ENCODE assay signal across 11 mouse cellular contexts in the genomic region with DNA sequence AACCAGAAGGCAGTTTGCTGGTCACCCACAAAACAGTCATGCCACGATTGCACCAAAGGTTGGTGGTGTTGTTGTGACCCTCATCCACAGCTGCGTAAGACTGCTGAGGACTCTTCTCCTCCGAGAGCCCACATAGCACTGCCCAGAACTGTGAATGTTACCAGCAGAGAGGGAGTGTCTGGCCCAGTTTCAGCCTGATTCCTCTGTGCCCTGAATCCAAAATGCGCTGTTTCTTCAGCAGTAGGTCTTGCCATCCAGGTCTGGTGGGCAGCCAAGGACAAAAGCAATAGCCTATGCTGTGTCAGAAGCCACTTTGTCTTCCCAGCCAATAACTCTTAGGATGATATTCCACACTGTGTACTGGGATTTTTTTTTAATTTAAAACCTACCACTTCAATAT.
DNase-seq lines count a peak whose midpoint lies in the region; ATAC-seq lines count a peak whose summit lies in the region.
"Had no signal": no experiment of that assay in that cellular context is flagged by ENCODE, and none has a peak within 500 bp of the region (broad histone marks: within the 10 kb centered on the region; RNA-seq: fewer than 3 reads in every experiment).

No protein-coding gene starts in this region.

- peak; percentile 9 to 18 for DNase-seq in cerebellum, adult 18-20 months
- DNase-seq in layer of hippocampus, adult 8-10 months (ENCODE audit: low spot score in 2 of 2): peak; percentile 35 to 42
- DNase-seq in layer of hippocampus, adult 9-10 months (ENCODE audit: low spot score): no peak
- DNase-seq in cerebellum, postnatal 10 days: peak; percentile 32 to 55
- DNase-seq in left cerebral cortex, postnatal 14 days (ENCODE audit: low spot score in 2 of 2): peak; percentile 22 to 49
- DNase-seq in embryo, embryonic 11 days: no peak
- DNase-seq: gastrocnemius, postnatal 14 days; kidney, postnatal 14 days had no signal

- intact Hi-C loops in left cerebral cortex, postnatal 14 days (cut with DNase I): no loop called here

- ATAC-seq in cerebellum, adult (ENCODE audit: insufficient number of reproducible peaks, low FRiP score, low TSS enrichment): no peak
- ATAC-seq: forebrain, embryonic 13.5 days; intestine, embryonic 16.5 days had no signal

Comparison
In these comparisons a context has a peak if more than half of its experiments do, and no peak if none do; other contexts are left out.
1. DNase-seq: peak in cerebellum, adult 18-20 months (2 of 2), layer of hippocampus, adult 8-10 months (2 of 2), cerebellum, postnatal 10 days (2 of 2) and left cerebral cortex, postnatal 14 days (2 of 2); none in layer of hippocampus, adult 9-10 months (single experiment) and embryo, embryonic 11 days (single experiment).